Mouse (Mus musculus) bone marrow, adult 2 months (tissue): ENCODE results near the gene Apc2. TPM values are rescaled to one million over a fixed set of nuclear protein-coding genes. Genes with fewer than 3 reads are reported as not detected.

Experiments used
- H3K27ac ChIP-seq: fragments of 200-500 bp; 2 replicates; pipeline ENCODE4 v1.5.1; 2012; ENCODE audit warnings: low read depth, mild to moderate bottlenecking, control low read depth, inconsistent platforms, low read length; ENCODE audit not compliant: control insufficient read depth, poor library complexity, insufficient read depth
- H3K4me1 ChIP-seq: fragments of 200-500 bp; 2 replicates; pipeline ENCODE4 v1.6.1; 2011; ENCODE audit warnings: low read length; ENCODE audit not compliant: control insufficient read depth, insufficient read depth
- H3K4me3 ChIP-seq: fragments of 200-500 bp; replicated peaks from 2 replicates; pipeline ENCODE3; 2011; ENCODE audit warnings: mild to moderate bottlenecking, low read depth, low read length, control low read depth; ENCODE audit not compliant: control insufficient read depth
- CTCF ChIP-seq: fragments of 200-500 bp; IDR thresholded peaks from 2 replicates; pipeline ENCODE4 v1.5.1; 2011; ENCODE audit warnings: low read length, control low read depth; ENCODE audit not compliant: control insufficient read depth, insufficient read depth
- POLR2A ChIP-seq: fragments of 200-500 bp; IDR thresholded peaks from 2 replicates; pipeline ENCODE4 v1.6.1; 2011; ENCODE audit warnings: low read depth, mild to moderate bottlenecking, control low read depth, low read length, borderline replicate concordance; ENCODE audit not compliant: control insufficient read depth
- WGBS: fragments of 180-500 bp; shearing (Covaris S2); methylation state at CpG from one replicate; pipeline ENCODE4 v1.1.7; 2018; 5-methylcytosine and 5-hydroxymethylcytosine counted together
- polyA plus RNA-seq: library from polyadenylated mRNA; stranded (reverse); fragments of >200 nt; gene quantifications from 2 replicates; pipeline ENCODE4 v1.2.4, GENCODE M21; 2011; ENCODE audit warnings: low replicate concordance; ENCODE audit not compliant: missing spikeins, insufficient read depth, insufficient read length

Gene Apc2
- polyA plus RNA-seq, 1 experiment = 0.17 TPM

DNA sequence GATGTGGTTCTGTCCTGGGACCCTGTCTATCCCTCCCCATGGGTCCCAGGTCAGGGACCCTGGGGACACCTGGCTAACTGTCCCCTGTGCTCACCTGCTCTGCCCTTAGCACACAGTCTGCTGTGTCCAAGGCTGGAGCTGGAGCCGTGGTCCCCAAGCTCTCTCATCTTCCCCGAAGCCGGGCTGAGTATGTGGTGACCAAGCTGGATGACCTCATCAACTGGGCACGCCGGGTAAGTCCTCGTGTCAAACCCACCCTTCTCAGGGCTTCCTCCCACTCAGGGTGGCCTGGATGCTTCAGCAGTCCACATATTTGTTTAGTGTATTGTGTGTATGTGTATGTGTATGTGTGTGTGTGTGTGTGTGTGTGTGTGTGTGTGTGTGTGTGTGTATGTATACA, 42.2 kb upstream of the Apc2 start:
- WGBS = 90% methylated on average over 6 of the region's 6 CpGs
- H3K27ac ChIP-seq = no peak overlapping the region
- peaks cover 2% of the 10 kb centered on the region; the same call in 1 of the 2 replicates for H3K4me1 ChIP-seq
- H3K4me3 ChIP-seq = no peak overlapping the region
- TF ChIP-seq CTCF = no peak
- TF ChIP-seq POLR2A = no peak

DNA sequence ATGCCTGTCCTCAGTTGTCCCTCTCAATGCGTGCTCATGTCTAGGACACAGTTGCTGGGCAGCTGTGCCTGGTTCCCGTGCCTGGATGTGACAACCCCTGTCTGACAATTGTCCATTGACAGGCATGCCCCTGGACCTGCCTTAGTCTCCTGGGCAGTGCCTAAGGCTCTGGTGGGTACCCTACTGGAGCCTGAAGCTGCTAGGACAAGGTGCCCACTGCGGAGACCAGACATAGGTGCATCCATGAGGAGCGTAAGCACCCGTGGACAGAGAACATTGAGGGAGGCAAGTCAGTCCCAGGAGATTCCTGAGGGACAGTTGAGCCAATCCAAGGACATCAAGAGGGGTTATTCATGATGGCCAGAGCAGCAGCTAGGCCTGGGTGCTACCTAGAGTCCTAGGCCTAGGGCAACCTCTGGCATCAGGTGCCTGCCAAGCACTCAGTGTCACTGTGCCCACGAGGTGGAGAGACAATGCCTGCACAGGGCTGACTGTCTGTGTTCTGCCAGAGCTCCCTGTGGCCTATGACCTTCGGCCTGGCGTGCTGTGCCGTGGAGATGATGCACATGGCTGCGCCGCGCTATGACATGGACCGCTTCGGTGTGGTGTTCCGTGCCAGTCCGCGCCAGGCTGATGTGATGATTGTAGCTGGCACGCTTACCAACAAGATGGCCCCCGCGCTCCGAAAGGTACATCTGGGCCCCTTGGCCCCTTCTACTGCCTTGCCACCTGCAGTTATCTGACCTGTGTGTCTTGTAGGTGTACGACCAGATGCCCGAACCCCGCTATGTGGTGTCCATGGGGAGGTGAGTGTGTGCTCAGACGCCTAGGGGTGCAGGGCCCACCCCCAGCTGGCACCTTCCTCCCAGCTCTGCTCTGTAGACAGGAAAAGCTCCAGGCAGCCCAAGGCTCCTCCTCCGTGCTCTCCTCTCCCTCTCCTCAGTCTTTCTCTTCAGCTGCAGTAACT, 41.2 kb upstream of the Apc2 start:
- peaks cover 2% of the 10 kb centered on the region; the same call in 1 of the 2 replicates for H3K4me1 ChIP-seq
- 93% methylated on average over 26 of the region's 26 CpGs for WGBS
- TF ChIP-seq POLR2A (peak; percentile 27; the same call in 1 of the 2 replicates), CTCF (no peak)

DNA sequence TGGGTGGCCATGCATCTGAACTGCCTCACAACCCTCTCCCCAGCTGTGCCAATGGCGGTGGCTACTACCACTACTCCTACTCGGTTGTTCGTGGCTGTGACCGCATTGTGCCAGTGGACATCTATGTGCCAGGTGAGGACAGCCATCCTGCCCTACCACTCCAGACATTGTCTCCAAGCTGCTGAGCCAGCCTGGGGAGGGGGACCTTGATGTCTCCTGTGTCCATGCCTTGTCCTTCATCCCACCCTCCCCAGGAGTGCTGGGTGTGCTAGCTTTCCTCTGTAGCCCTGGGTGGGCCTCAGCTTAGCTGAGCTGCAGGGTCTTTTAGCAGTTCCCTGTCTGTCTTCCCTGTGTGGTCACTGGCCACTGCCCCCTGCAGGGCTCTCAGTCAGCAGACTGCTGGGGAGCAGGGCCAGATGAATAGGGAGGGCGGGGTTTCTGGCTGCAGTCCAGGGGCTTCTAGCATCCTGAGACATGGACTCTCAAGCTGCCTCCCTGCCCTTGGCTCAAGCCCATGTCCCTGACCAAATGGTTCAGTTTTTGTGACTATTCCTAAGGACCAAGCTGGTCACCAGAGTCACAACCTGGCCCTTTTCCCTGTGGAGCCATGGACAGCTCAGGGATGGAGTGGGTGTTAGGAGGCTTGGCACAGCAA, 39.8 kb upstream of the Apc2 start:
- Histone ChIP-seq H3K4me3 (no peak overlapping the region), H3K27ac (no peak overlapping the region), H3K4me1 (no peaks in the 10 kb centered on the region)
- WGBS = 90% methylated on average over 5 of the region's 5 CpGs
- TF ChIP-seq CTCF = no peak
- TF ChIP-seq POLR2A = no peak

More for the DNA sequence above, 41.2 kb upstream of the Apc2 start:
- no peak overlapping the region for H3K27ac ChIP-seq
- H3K4me3 ChIP-seq = no peak overlapping the region

DNA sequence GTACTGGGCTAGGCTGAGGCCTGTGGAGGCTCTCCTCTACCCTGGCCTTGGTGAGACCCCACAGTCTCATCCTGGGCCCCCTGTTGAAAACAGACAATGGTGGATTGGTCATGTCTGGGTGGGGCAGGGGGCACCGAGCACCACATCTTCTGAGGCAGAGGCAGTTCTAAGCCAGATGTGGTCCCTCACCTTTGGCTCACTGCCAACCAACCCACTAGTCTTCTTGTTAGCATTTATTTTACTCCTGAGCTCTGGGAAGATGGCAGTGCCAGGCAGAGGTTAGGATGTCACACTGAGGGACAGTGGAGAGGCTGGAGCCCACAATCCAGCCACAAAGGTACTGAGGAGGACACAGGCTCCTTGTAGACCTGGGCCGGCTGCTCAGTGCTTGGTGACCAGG, 37.8 kb upstream of the Apc2 start:
- no peak overlapping the region for H3K27ac ChIP-seq
- no peak overlapping the region for H3K4me3 ChIP-seq
- 67% methylated on average over 2 of the region's 2 CpGs for WGBS
- H3K4me1 ChIP-seq = no peaks in the 10 kb centered on the region; the same call in 1 of the 2 replicates
- TF ChIP-seq CTCF (no peak), POLR2A (no peak)

DNA sequence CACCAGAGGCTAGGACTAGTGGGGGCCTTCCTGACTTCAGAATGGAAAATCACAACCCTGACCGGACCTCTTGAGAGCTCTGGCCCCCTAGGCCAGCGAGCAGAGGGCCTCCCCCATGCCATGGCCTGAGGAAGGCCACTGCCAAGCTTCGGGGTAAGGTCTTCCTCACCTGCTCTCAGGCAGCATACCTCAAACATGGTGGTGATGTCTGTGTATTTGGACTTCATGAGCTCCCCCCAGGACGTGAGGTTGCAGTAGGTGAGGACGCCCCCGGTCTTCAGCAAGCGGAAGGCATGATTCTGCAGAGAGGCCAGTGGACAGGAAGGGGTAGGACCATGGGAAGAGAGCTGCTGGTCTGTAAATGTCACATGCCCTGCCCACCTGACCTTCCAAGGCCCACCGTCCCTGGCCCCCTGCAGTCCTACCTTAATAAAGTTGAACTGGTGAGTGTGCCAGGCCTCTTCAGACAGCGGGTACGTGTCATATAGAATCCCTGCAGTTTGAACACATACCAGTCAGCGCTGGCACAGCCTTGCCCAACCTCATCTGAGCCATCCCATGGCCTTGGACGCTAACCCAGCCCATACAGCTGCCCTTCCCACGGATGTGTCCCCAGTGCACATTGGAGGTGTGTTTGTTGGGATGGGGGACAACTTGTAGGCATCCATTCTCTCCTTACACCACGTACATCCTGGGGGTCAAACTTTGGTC, 36.9 kb upstream of the Apc2 start:
- H3K4me1 ChIP-seq = no peaks in the 10 kb centered on the region; the same call in 1 of the 2 replicates
- TF ChIP-seq POLR2A (no peak), CTCF (no peak)
- no peak overlapping the region for H3K4me3 ChIP-seq
- WGBS = 89% methylated on average over 14 of the region's 14 CpGs
- H3K27ac ChIP-seq = no peak overlapping the region

DNA sequence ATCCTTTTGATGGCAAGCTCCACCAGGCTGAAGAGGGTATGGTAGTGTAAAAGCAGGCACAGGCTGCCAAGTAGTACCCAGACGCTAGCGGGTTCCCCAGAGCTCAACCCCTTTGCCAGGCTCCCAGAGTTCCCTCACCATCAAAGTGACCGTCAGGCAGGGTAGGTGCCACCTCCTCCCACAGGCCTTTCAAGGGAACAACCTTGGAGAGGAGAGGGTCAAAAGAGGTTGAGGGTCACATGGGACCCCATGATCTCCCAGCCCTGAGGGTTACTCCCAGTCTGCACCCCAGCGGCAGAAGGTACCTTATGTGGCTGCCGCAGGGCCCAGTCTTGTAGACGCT, 36.3 kb upstream of the Apc2 start:
- 91% methylated on average over 6 of the region's 6 CpGs for WGBS
- Histone ChIP-seq H3K27ac (no peak overlapping the region), H3K4me3 (no peak overlapping the region), H3K4me1 (no peaks in the 10 kb centered on the region; the same call in 1 of the 2 replicates)
- no peak for TF ChIP-seq CTCF
- no peak for TF ChIP-seq POLR2A

DNA sequence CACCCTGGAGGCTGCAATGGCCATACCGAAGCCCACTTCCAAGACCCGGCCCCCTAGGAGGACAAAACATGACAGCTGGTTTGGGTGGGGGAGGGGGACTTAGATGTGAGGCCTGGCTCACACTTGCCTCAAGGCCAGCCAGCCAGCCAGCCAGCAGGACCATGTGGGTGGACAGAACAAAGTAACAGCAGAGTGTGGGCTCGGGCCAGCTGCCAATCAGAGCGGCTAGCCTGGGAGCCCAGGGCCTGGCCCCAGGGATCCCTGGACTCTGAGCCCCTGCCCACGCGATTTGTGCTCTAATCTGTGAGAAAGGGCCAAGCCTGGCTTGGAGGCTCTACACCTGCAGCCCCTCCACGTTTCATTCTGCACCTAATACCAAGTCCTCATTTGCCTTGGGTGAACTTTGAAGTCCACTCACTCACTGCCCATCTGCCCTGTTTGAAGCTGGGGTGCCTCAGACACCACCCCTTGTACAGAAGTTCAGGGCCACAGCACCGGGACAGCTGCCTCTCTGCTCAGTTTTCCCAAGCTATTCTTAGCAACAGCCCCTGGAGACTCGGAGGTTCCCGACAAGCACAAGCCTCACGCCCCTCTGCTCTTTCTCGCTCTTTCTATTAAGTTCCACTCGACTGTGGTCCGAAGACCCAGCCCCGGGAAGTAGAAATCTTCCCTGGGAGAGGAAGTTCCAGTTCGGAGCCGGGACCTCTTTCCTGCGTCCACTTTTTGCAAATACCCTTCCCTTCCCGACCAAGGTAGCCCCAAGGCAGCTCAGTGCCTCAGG, 35.7 kb upstream of the Apc2 start:
- H3K27ac ChIP-seq = no peak overlapping the region

More for the DNA sequence above, 35.7 kb upstream of the Apc2 start:
- H3K4me3 ChIP-seq = peak overlapping the region; percentile 55
- WGBS = 25% methylated on average over 19 of the region's 19 CpGs
- TF ChIP-seq POLR2A (no peak), CTCF (no peak)
- no peaks in the 10 kb centered on the region; the same call in 1 of the 2 replicates for H3K4me1 ChIP-seq
